22 mouse cellular contexts compared by ENCODE assay signal in the genomic region with DNA sequence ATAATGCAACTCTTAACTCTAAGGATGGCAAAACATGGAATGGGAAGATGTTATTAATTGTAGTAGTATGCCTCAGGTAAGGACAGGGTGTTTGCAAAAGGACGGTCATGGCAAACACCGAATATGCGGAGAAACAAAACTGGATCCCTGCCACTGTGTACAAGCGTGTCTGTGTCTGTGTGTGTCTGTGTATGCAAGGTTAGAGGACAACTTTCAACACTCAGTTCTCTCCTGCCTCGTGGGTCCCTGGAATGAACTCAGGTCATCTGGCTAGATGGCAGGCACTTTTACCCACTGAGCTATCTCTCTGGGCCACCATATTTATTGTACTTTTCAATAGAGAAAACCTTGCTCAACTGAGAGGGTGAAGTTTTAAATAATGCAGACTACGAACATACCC. TPM values are rescaled to one million over a fixed set of nuclear protein-coding genes. Genes with fewer than 3 reads are reported as not detected.
DNase-seq lines count a peak whose midpoint lies in the region; ATAC-seq and TF ChIP-seq lines count a peak whose summit lies in the region.
"Had no signal": no experiment of that assay in that cellular context is flagged by ENCODE, and none has a peak within 500 bp of the region (broad histone marks: within the 10 kb centered on the region; RNA-seq: fewer than 3 reads in every experiment).

No protein-coding gene starts in this region.

- TF ChIP-seq POLR2A in liver, adult 2 months (IDR thresholded peaks at IDR 0.05; ENCODE audit: extremely low read depth, insufficient read depth, low read length): no peak

- H3K9me3 ChIP-seq in heart, embryonic 12.5 days (replicated peaks): no peaks in the 10 kb centered on the region
- no peaks in the 10 kb centered on the region for H3K9me3 ChIP-seq in liver, embryonic 12.5 days (replicated peaks)
- no peaks in the 10 kb centered on the region for H3K9me3 ChIP-seq in liver, embryonic 16.5 days (replicated peaks; ENCODE audit: control insufficient read depth, low read length)
- no peaks in the 10 kb centered on the region for H3K9me3 ChIP-seq in liver, embryonic 11.5 days (ENCODE audit: control insufficient read depth, low read length)
- H3K9me3 ChIP-seq in liver, postnatal 0 days (ENCODE audit: low read length): no peaks in the 10 kb centered on the region
- H3K9me3 ChIP-seq: G1E had no signal

- no peak for TF ChIP-seq CTCF in liver, adult 2 months (IDR thresholded peaks at IDR 0.05; ENCODE audit: low read depth, low read length)
- TF ChIP-seq CTCF in liver, postnatal 0 days (IDR thresholded peaks at IDR 0.05; ENCODE audit: low read depth): no peak

- ATAC-seq in heart, embryonic 12.5 days (ENCODE audit: insufficient number of reproducible peaks, low FRiP score): no peak
- ATAC-seq in liver, embryonic 12.5 days: no peak
- ATAC-seq in liver, embryonic 16.5 days (ENCODE audit: low read depth): peak; percentile 59
- no peak for ATAC-seq in liver, embryonic 11.5 days (replicated peaks; ENCODE audit: low FRiP score)
- peak; percentile 86 for ATAC-seq in liver, postnatal 0 days
- ATAC-seq: activated CD4-positive, CD25-positive, alpha-beta regulatory T cell, adult 4 months; CD4-positive, CD25-positive, alpha-beta regulatory T cell, adult 4 months; Patski had no signal

- 90% methylated on average over 6 of the region's 6 CpGs for WGBS in heart, embryonic 12.5 days
- 31% methylated on average over 6 of the region's 6 CpGs for WGBS in liver, adult 2 months
- 88% methylated on average over 6 of the region's 6 CpGs for WGBS in liver, embryonic 12.5 days (ENCODE audit: insufficient replicate concordance)
- WGBS in liver, embryonic 16.5 days (ENCODE audit: insufficient replicate concordance): 69% methylated on average over 6 of the region's 6 CpGs
- WGBS in liver, embryonic 11.5 days: 96% methylated on average over 6 of the region's 6 CpGs
- 81% methylated on average over 6 of the region's 6 CpGs for WGBS in liver, postnatal 0 days (ENCODE audit: insufficient replicate concordance)

- H3K4me2 ChIP-seq in heart, embryonic 12.5 days: no peak overlapping the region
- no peak overlapping the region for H3K4me2 ChIP-seq in liver, embryonic 12.5 days
- H3K4me2 ChIP-seq in liver, embryonic 16.5 days (ENCODE audit: low read depth, low read length): no peak overlapping the region
- H3K4me2 ChIP-seq in liver, embryonic 11.5 days: no peak overlapping the region
- H3K4me2 ChIP-seq in liver, postnatal 0 days (ENCODE audit: low read depth, low read length): no peak overlapping the region

- no peak overlapping the region for H3K9ac ChIP-seq in heart, embryonic 12.5 days
- H3K9ac ChIP-seq in liver, adult 2 months (ENCODE audit: low read depth, low read length): no peak overlapping the region
- H3K9ac ChIP-seq in liver, embryonic 12.5 days: no peak overlapping the region
- no peak overlapping the region for H3K9ac ChIP-seq in liver, embryonic 16.5 days (ENCODE audit: low read depth, low read length)
- no peak overlapping the region for H3K9ac ChIP-seq in liver, embryonic 11.5 days (ENCODE audit: low read depth, low read length)
- no peak overlapping the region for H3K9ac ChIP-seq in liver, postnatal 0 days (replicated peaks)

- H3K27me3 ChIP-seq in heart, embryonic 12.5 days (replicated peaks): no peaks in the 10 kb centered on the region
- no peaks in the 10 kb centered on the region for H3K27me3 ChIP-seq in liver, adult 2 months (ENCODE audit: control insufficient read depth, insufficient read depth, low read length)
- no peaks in the 10 kb centered on the region for H3K27me3 ChIP-seq in liver, embryonic 12.5 days (replicated peaks)
- no peaks in the 10 kb centered on the region for H3K27me3 ChIP-seq in liver, embryonic 16.5 days (ENCODE audit: control insufficient read depth, insufficient read depth, low read depth, low read length)
- no peaks in the 10 kb centered on the region for H3K27me3 ChIP-seq in liver, embryonic 11.5 days (replicated peaks; ENCODE audit: control insufficient read depth, insufficient read depth, low read length)
- no peaks in the 10 kb centered on the region for H3K27me3 ChIP-seq in liver, postnatal 0 days (ENCODE audit: insufficient read depth, low read length)
- H3K27me3 ChIP-seq: CH12.LX, Patski had no signal

- H3K36me3 ChIP-seq in heart, embryonic 12.5 days: peaks cover 61% of the 10 kb centered on the region
- peaks cover 13% of the 10 kb centered on the region for H3K36me3 ChIP-seq in liver, adult 2 months (ENCODE audit: control insufficient read depth, insufficient read depth, low read length)
- H3K36me3 ChIP-seq in liver, embryonic 12.5 days: peaks cover 82% of the 10 kb centered on the region
- peaks cover 8% of the 10 kb centered on the region for H3K36me3 ChIP-seq in liver, embryonic 16.5 days (ENCODE audit: control insufficient read depth, insufficient read depth)
- H3K36me3 ChIP-seq in liver, embryonic 11.5 days (ENCODE audit: control insufficient read depth, insufficient read depth, low read length): peaks cover 31% of the 10 kb centered on the region
- peaks cover 25% of the 10 kb centered on the region for H3K36me3 ChIP-seq in liver, postnatal 0 days (replicated peaks; ENCODE audit: insufficient read depth, low read length)

- no peak overlapping the region for H3K4me3 ChIP-seq in heart, embryonic 12.5 days
- H3K4me3 ChIP-seq in liver, adult 2 months (ENCODE audit: insufficient read depth, low read depth, low read length): no peak overlapping the region
- no peak overlapping the region for H3K4me3 ChIP-seq in liver, embryonic 12.5 days
- H3K4me3 ChIP-seq in liver, embryonic 16.5 days (ENCODE audit: low read depth, low read length): no peak overlapping the region
- H3K4me3 ChIP-seq in liver, embryonic 11.5 days (ENCODE audit: low read depth, low read length): no peak overlapping the region
- no peak overlapping the region for H3K4me3 ChIP-seq in liver, postnatal 0 days (ENCODE audit: low read depth, low read length)

- TF ChIP-seq EP300 in liver, postnatal 0 days (IDR thresholded peaks at IDR 0.05; ENCODE audit: low read depth): 0 out of 2 replicates have a peak, but pooled peaks have one; percentile 44

- peak; percentile 40 for DNase-seq in heart, adult 11 months
- DNase-seq in liver, adult 2 months (ENCODE audit: extremely low read depth, low read depth, low spot score): peak; percentile 95
- no peak for DNase-seq in liver, embryonic 11.5 days (ENCODE audit: low spot score)
- peak; percentile 55 for DNase-seq in liver, postnatal 0 days
- DNase-seq in liver: no peak
- DNase-seq: adrenal gland, adult 2 months; adrenal gland, adult 8-10 months; adrenal gland, postnatal 10 days; adrenal gland, postnatal 14 days; adrenal gland, postnatal 25 days; adrenal gland, postnatal 36 days; B cell, adult 2 months; cerebellum, adult 11 months; cerebellum, adult 11-12 months had no signal

- peaks cover 3% of the 10 kb centered on the region; the same call in 1 of the 2 replicates for H3K79me2 ChIP-seq in liver, adult 2 months (ENCODE audit: control insufficient read depth, insufficient read depth, low read length)

- no peaks in the 10 kb centered on the region for H3K4me1 ChIP-seq in heart, embryonic 12.5 days (replicated peaks)
- peaks cover 31% of the 10 kb centered on the region for H3K4me1 ChIP-seq in liver, adult 2 months (ENCODE audit: control insufficient read depth, insufficient read depth, low read length)
- H3K4me1 ChIP-seq in liver, embryonic 12.5 days: peaks cover 8% of the 10 kb centered on the region
- peaks cover 5% of the 10 kb centered on the region for H3K4me1 ChIP-seq in liver, embryonic 16.5 days (ENCODE audit: control insufficient read depth, low read depth, low read length)
- no peaks in the 10 kb centered on the region for H3K4me1 ChIP-seq in liver, embryonic 11.5 days (replicated peaks; ENCODE audit: control insufficient read depth, insufficient read depth, low read length)
- peaks cover 10% of the 10 kb centered on the region for H3K4me1 ChIP-seq in liver, postnatal 0 days (ENCODE audit: insufficient read depth)

- no peak overlapping the region for H3K27ac ChIP-seq in heart, embryonic 12.5 days (ENCODE audit: poor library complexity, severe bottlenecking)
- no peak overlapping the region for H3K27ac ChIP-seq in liver, adult 2 months (replicated peaks; ENCODE audit: insufficient read depth, low read depth, low read length)
- H3K27ac ChIP-seq in liver, embryonic 12.5 days: no peak overlapping the region
- no peak overlapping the region for H3K27ac ChIP-seq in liver, embryonic 16.5 days (ENCODE audit: low read length)
- no peak overlapping the region for H3K27ac ChIP-seq in liver, embryonic 11.5 days (ENCODE audit: low read depth, low read length)
- peak overlapping the region; percentile 75 for H3K27ac ChIP-seq in liver, postnatal 0 days (ENCODE audit: low read depth)

RNA-seq across cellular contexts. Expression of a gene that starts 22.4 kb away (rescaled TPM):
- 70.6 and 75.3 TPM in 2 replicates for polyA plus RNA-seq in heart, embryonic 12.5 days (2016; fragmentation: Nextera tagmentation; extraction: Ambion mirVana)
- total RNA-seq in liver, adult 2 months (2014; rRNA removed): 13.9 and 15.8 TPM in 2 replicates
- polyA plus RNA-seq in liver, adult 2 months (2012; rRNA removed): 4.2 and 5.2 TPM in 2 replicates
- 84.4 and 86.6 TPM in 2 replicates for polyA plus RNA-seq in liver, embryonic 12.5 days (2016; fragmentation: Nextera tagmentation; extraction: Ambion mirVana)
- polyA plus RNA-seq in liver, embryonic 16.5 days (2015; fragmentation: Nextera tagmentation; extraction: Ambion mirVana): 38.7 and 44.9 TPM in 2 replicates
- 120 and 123 TPM in 2 replicates for polyA plus RNA-seq in liver, embryonic 11.5 days (2014; fragmentation: Nextera tagmentation; extraction: Ambion mirVana)
- 23.8 and 25.7 TPM in 2 replicates for polyA plus RNA-seq in liver, postnatal 0 days (2015; fragmentation: Nextera tagmentation; extraction: Ambion mirVana)

RNA-seq across cellular contexts. Expression of a gene that starts 22.5 kb away (rescaled TPM):
- polyA plus RNA-seq in heart, embryonic 12.5 days (2016; fragmentation: Nextera tagmentation; extraction: Ambion mirVana): 205 and 207 TPM in 2 replicates
- total RNA-seq in liver, adult 2 months (2014; rRNA removed): 92.7 and 117 TPM in 2 replicates
- 29.5 and 33.9 TPM in 2 replicates for polyA plus RNA-seq in liver, adult 2 months (2012; rRNA removed)
- polyA plus RNA-seq in liver, embryonic 12.5 days (2016; fragmentation: Nextera tagmentation; extraction: Ambion mirVana): 195 and 200 TPM in 2 replicates
- 116 and 134 TPM in 2 replicates for polyA plus RNA-seq in liver, embryonic 16.5 days (2015; fragmentation: Nextera tagmentation; extraction: Ambion mirVana)
- 278 and 298 TPM in 2 replicates for polyA plus RNA-seq in liver, embryonic 11.5 days (2014; fragmentation: Nextera tagmentation; extraction: Ambion mirVana)
- 122 and 136 TPM in 2 replicates for polyA plus RNA-seq in liver, postnatal 0 days (2015; fragmentation: Nextera tagmentation; extraction: Ambion mirVana)

RNA-seq across cellular contexts. Expression of a gene that starts 40.3 kb away (rescaled TPM):
- 0.98 and 1.1 TPM in 2 replicates for polyA plus RNA-seq in heart, embryonic 12.5 days (2016; fragmentation: Nextera tagmentation; extraction: Ambion mirVana)
- 0.34 and 0.65 TPM in 2 replicates for total RNA-seq in liver, adult 2 months (2014; rRNA removed)
- 0.27 and 0.57 TPM in 2 replicates for polyA plus RNA-seq in liver, adult 2 months (2012; rRNA removed)
- 0.94 and 1.8 TPM in 2 replicates for polyA plus RNA-seq in liver, embryonic 12.5 days (2016; fragmentation: Nextera tagmentation; extraction: Ambion mirVana)
- polyA plus RNA-seq in liver, embryonic 16.5 days (2015; fragmentation: Nextera tagmentation; extraction: Ambion mirVana): 0.17 and 0.47 TPM in 2 replicates
- polyA plus RNA-seq in liver, embryonic 11.5 days (2014; fragmentation: Nextera tagmentation; extraction: Ambion mirVana): 2.0 TPM in 2 replicates
- 0.21 and 0.52 TPM in 2 replicates for polyA plus RNA-seq in liver, postnatal 0 days (2015; fragmentation: Nextera tagmentation; extraction: Ambion mirVana)
- polyA plus RNA-seq: G1E had no signal

Comparison
In these comparisons a context has a peak if more than half of its experiments do, and no peak if none do; other contexts are left out.
1. DNase-seq: peak in heart, adult 11 months (single experiment), liver, adult 2 months (single experiment) and liver, postnatal 0 days (single experiment); none in liver, embryonic 11.5 days (single experiment) and liver (single experiment).
2. ATAC-seq: peak in liver, embryonic 16.5 days (single experiment) and liver, postnatal 0 days (single experiment); none in heart, embryonic 12.5 days (single experiment), liver, embryonic 12.5 days (single experiment) and liver, embryonic 11.5 days (single experiment).